Mouse (Mus musculus): Measurements from ENCODE around the gene Mef2d. TPM values are rescaled to one million over a fixed set of nuclear protein-coding genes. Genes with fewer than 3 reads are reported as not detected.
A peak's percentile ranks its signal among the peaks of the same experiment; 100 is the strongest.

Gene Mef2d
- total RNA-seq, 2 experiments from 2014 or later = 210 to 213 TPM

GRCm38 (mm10) chr3:88148776-88149509 lies 6.8 kb downstream of the Mef2d start:
- no peak for DNase-seq (ENCODE audit: low spot score in 2 of 2)

- no peak for DNase-seq (ENCODE audit: low spot score in 2 of 2)
These were observed 7.4 kb downstream of the Mef2d start for GRCm38 (mm10) chr3:88149510-88149974.

GRCm38 (mm10) chr3:88150061-88150998 lies 8.2 kb downstream of the Mef2d start:
- peak; percentile 64 to 86 for DNase-seq (ENCODE audit: low spot score in 2 of 2)

- no peak for DNase-seq (ENCODE audit: low spot score in 2 of 2)
These were observed 8.8 kb downstream of the Mef2d start for GRCm38 (mm10) chr3:88150999-88151364.

- peak; percentile 77 to 90 for DNase-seq (ENCODE audit: low spot score in 2 of 2)
These were observed 9.9 kb downstream of the Mef2d start for GRCm38 (mm10) chr3:88152056-88152455.

GRCm38 (mm10) chr3:88153290-88154011 lies 11.3 kb downstream of the Mef2d start:
- DNase-seq (ENCODE audit: low spot score in 2 of 2) = no peak

GRCm38 (mm10) chr3:88154236-88154635 lies 12.1 kb downstream of the Mef2d start:
- no peak for DNase-seq (ENCODE audit: low spot score in 2 of 2)

- DNase-seq (ENCODE audit: low spot score in 2 of 2) = no peak
These were observed 14.6 kb downstream of the Mef2d start for GRCm38 (mm10) chr3:88156817-88157216.

- DNase-seq (ENCODE audit: low spot score in 2 of 2) = no peak
These were observed 15.8 kb downstream of the Mef2d start for GRCm38 (mm10) chr3:88157771-88158597.

GRCm38 (mm10) chr3:88158991-88159390 lies 16.8 kb downstream of the Mef2d start:
- DNase-seq (ENCODE audit: low spot score in 2 of 2) = no peak

- no peak for DNase-seq (ENCODE audit: low spot score in 2 of 2)
These were observed 18.7 kb downstream of the Mef2d start for GRCm38 (mm10) chr3:88160856-88161255.

GRCm38 (mm10) chr3:88162259-88162658 lies 20.1 kb downstream of the Mef2d start:
- DNase-seq (ENCODE audit: low spot score in 2 of 2) = peak; percentile 57 to 66

GRCm38 (mm10) chr3:88162811-88163210 lies 20.6 kb downstream of the Mef2d start:
- no peak for DNase-seq (ENCODE audit: low spot score in 2 of 2)

GRCm38 (mm10) chr3:88163847-88164246 lies 21.7 kb downstream of the Mef2d start:
- DNase-seq (ENCODE audit: low spot score in 2 of 2) = no peak

GRCm38 (mm10) chr3:88164263-88164662 lies 22.1 kb downstream of the Mef2d start:
- no peak for DNase-seq (ENCODE audit: low spot score in 2 of 2)

- DNase-seq (ENCODE audit: low spot score in 2 of 2) = no peak
These were observed 23.9 kb downstream of the Mef2d start for GRCm38 (mm10) chr3:88166056-88166455.

- no peak for DNase-seq (ENCODE audit: low spot score in 2 of 2)
These were observed 28.2 kb downstream of the Mef2d start for GRCm38 (mm10) chr3:88170361-88170760.

GRCm38 (mm10) chr3:88172440-88172839 lies 30.3 kb downstream of the Mef2d start:
- DNase-seq (ENCODE audit: low spot score in 2 of 2) = no peak

- peak in 1 of 2 experiments; percentile 59 for DNase-seq (ENCODE audit: low spot score in 2 of 2)
These were observed 31.2 kb downstream of the Mef2d start for GRCm38 (mm10) chr3:88173375-88173774.

GRCm38 (mm10) chr3:88174894-88175293 lies 32.7 kb downstream of the Mef2d start:
- DNase-seq (ENCODE audit: low spot score in 2 of 2) = no peak

Measured in left cerebral cortex, adult 18-20 months (tissue).